Mouse (Mus musculus): Measurements from ENCODE around the gene Gon4l. TPM values are rescaled to one million over a fixed set of nuclear protein-coding genes. Genes with fewer than 3 reads are reported as not detected.

Gon4l gene
- total RNA-seq, 2 experiments from 2014 or later: 11.9 to 25.4 TPM

DNA sequence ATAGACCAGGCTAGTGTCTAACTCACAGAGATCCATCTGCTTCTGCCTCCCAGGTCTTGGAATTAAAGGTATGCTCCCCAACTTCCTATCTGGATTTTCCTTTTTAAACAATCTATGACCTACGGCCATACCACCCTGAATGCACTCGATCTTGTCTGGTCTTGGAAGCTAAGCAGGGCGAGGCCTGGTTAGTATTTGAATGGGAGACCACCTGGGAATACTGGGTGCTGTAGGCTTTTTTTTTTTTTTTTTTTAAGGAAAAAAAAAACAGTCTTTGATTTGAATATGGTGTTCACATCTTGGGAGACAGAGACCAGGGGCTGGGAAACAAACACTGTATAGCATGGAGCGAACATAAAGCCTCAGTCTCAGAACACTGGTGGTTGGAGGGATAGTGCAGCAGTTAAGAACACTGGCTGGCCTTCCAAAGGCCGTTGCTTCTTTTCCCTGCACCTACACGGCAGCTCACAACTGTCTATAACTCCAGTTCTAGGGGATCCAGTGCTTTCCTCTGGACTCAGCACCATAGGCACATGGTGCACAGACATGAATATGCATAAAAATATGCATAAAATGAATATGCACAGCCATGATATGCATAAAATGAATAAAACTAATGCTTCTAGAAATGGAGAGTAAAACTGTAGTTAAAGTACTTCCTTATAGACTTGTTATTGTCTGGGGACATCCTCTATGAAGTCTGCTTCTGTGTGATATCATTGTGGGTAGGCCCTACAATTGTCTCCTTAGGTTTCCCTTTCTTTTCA is 71.5 kb downstream of the Gon4l start:
- ATAC-seq (ENCODE audit: poor library complexity, severe bottlenecking): no peak

DNA sequence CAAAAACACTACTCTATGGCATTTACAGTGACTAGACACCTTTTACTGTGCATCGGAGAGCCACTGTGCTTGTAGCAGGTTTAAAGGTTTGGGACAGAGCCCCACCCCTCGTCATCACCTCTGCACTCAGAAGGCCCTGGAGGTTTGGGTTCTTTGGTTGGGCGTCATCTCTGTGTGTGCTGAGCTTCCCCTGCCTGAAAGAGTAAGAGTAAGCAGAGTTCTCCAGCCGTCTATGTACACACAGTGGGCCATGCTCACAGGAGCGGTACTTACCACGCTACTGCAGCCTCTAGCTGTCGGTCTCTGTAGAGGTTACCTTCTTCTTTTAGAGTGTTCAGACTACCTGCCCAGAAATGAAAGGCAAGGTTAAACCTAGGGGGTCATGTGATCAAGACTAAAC is 77.6 kb downstream of the Gon4l start:
- no peak for ATAC-seq (ENCODE audit: poor library complexity, severe bottlenecking)

DNA sequence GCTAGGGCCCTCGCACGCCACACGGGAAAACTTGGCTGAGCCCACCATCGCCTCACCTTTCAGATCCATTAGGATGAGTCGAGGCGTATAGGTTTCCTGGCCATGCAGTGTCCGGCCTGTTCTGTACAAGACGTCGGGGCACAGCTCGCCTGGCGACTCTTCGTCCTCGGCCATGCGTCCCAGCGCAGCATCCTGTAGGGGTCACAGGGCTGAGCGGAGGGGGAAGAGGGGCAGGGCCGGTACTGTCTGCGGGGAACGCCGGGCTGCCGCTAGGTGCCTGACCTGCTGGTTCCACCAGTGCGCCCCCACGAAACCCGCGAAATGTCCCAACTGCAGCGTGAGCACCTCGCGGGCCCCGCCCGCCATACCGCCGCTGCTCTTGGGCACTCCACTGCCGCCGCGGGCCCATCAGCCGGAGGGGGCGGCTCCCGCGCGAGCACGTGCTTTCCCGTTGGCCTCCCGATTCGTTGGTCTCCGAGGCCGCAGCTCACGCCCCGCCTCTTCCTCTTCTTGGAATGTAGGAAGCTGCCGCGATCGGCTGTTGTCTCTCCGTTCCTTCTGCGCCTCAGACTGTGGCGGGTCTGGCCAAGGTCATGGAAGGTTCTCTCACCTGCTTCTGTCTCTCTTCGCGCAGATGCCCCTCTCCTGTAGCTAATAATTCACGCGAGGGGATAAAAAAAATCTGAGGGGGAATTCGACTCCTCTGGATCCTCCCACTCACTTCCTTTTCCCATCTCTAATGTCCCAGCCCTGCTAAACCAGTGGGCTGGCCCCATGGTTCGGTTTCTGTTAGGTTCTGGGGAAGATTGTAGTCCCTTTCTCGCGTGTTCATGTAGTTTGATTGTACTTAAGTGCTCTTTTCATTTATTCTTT is 78.7 kb downstream of the Gon4l start, which contains the start of gene Msto1:
Gene Msto1, minus strand, starts transcription at position 489 of the 873 bp plus-strand sequence.
- peak; percentile 100 for ATAC-seq (ENCODE audit: poor library complexity, severe bottlenecking)

DNA sequence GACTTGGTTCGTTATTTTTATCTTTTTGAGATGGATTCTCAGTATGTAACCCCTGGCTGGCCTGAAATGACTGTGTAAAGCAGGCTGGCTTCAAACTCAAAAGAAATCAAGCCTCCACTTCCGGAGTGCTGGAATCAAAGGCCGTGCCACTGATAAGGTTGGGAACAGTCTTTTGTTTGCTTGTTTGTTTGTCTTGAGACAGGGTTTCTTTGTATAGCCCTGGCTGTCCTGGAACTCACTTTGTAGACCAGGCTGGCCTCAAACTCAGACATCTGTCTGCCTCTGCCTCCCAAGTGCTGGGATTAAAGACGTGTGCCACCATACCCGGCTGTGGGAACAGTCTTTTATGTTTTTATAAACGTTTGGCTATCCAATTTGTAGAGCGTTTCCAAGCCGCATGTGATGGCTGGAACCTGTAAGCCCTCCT is 79.4 kb downstream of the Gon4l start:
- ATAC-seq (ENCODE audit: poor library complexity, severe bottlenecking): 0 out of 2 replicates have a peak, but pooled peaks have one; percentile 5

DNA sequence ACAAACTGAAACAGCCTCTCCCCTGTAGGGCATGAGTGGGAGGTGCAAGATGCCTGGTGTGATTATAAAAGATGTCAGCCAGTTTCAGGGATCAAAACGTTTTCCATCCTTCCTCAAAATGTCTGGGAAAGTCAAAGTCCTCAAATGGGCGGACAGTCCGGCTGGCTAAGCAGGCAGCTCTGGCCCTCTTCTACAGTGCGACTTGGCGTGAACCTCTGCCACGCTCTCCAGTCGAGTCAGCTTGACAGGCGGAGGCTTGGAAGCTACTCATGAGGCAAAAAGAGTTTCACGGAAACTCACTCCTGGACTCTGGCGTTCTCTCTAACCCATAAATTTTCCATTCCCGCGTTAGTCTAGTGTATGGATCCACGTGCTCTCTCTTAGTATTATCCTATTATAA is 84.0 kb downstream of the Gon4l start:
- ATAC-seq (ENCODE audit: poor library complexity, severe bottlenecking): no peak

DNA sequence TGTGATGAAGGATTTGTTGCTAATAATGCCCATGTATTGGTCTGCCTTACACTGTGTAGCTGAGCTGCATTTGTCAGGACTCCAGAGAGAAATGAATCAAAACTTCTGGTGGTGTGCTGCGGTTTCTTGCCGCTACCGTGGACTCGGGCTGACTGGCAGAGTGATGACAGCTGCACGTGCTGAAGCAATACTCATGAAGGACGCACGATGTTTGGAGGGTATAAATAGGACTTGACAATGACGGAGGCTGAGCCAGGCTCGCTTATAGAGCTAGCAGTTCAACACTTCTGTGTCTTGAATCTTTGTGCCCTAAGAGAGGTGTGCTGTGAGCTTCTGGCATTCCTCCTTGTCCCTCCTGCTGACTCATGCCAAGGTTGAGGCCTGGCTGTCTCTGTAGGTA is 86.4 kb downstream of the Gon4l start:
- no peak for ATAC-seq (ENCODE audit: poor library complexity, severe bottlenecking)

DNA sequence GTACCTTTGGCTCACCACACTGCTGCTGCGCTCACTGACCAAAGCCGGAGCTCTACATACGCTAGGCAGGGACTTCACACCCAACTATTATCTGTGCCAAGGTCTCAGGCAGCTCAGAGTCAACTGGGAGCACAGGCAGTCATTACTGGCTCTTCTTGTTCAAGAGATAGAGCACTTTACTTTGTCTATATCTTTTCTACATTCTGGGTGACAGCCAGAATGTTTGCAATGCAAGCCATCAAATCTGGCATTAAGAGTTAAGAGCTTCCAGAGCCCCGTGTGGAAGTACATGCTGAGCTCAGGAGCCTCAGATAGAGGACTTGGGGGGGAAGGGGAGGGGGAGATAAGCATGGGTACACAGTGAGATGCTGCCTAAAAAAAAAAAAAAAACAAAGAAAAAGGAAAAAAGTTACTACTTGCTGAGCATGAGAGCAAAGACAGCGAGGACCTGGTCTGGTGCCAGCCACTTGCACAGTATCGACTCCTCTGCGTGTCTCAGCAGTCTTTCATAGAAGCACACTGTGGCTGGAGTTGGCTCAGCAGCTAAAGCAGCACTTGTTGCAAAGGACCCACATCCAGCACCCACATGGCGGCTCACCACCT is 89.1 kb downstream of the Gon4l start:
- ATAC-seq (ENCODE audit: poor library complexity, severe bottlenecking): no peak

DNA sequence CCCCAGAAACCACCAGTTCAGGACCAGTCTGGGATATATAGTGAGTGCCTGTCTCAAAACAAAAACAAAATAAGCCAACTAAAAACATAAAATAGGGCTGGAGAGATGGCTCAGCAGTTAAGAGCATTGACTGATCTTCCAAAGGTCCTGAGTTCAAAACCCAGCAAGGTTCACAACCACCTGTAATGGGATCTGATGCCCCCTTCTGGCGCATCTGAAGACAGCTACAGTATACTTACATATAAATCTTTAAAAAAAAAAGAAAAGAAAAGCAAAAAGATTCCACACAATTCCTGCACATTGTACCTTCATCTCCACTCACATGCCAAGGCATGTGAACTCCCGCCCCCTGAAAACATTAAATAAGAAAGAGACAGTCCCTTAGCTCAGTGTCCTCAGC is 90.6 kb downstream of the Gon4l start:
- ATAC-seq (ENCODE audit: poor library complexity, severe bottlenecking): no peak

DNA sequence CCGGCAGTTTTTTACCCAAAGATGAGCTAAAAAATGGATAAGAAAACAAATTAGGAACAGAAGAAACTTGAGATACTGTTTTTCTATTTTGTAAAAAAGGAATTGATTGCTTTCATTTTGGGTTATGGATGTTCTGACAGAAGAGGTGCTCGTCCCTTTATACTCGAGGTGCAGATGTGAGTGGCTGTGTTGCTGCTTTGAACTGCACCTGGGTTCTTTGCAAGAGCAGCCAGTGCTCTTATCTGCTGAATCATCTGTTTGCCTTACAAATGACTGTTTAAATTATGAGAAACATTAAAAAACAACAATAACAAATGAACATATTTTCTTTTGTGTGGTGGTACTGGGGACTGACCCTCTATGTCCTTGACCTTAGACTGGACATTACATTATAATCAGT is 94.5 kb downstream of the Gon4l start:
- ATAC-seq (ENCODE audit: poor library complexity, severe bottlenecking): no peak

DNA sequence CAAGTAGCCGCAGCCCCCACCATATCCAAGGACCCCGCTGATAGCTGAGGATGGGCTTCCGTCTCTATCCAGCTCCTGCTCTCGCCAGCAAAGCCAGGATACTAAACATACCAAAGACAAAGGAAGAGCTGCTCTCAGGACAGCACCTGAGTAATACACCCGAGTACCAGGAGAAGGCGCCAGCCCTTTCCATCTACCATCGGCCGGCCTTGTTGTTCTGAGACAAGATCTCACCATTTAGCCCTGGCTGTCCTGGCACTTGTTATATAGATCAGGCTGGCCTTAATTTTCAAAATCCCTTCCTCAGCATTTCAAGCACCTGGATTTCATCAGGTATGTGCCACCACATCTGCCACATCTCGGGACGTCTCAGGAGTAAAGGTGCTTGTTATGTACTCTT is 104.0 kb downstream of the Gon4l start:
- ATAC-seq (ENCODE audit: poor library complexity, severe bottlenecking): no peak

DNA sequence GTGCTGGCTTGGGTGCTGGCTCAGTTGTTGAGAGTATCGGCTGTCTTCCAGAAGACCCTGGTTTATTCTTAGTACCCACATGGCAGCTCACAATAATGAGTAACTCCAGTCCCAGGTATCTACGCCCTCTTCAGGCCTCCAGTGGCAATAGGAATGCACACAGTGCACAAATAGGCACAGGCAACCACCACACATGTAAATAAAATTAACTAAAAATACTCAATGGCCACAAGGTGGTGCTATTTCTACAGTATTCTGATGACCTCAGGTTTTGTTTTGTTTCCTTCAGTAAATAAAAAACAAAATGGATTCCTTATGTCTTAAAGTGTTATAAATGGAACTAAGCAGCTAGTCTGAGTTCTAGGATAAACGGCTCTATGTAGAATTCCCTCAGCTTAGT is 104.7 kb downstream of the Gon4l start:
- peak; percentile 64 for ATAC-seq (ENCODE audit: poor library complexity, severe bottlenecking)

DNA sequence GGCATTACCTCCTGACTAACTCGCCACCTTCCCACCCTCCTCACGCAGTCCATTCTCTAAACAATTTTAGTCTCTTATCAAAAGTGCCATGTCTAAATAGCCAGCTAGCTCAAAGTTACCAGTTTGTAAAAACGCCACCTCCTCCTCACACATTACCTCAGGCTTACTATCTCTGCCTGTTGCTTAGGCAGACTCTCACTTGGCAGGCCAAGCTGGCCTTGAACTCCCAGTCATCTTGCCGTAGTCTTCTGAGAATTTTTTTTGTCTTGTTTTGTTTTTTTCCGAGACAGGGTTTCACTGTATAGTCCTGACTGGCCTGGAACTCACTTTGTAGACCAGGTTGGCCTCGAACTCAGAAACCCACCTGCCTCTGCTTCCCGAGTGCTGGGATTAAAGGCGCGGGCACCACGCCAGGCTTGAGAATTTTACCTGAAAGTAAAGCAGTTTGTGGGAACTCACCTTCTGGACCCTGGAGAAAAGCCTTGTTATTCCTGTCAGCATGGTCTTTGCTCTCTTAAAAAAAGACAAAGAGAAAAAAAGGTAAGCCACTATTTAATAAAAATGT is 107.4 kb downstream of the Gon4l start:
- ATAC-seq (ENCODE audit: poor library complexity, severe bottlenecking): no peak

DNA sequence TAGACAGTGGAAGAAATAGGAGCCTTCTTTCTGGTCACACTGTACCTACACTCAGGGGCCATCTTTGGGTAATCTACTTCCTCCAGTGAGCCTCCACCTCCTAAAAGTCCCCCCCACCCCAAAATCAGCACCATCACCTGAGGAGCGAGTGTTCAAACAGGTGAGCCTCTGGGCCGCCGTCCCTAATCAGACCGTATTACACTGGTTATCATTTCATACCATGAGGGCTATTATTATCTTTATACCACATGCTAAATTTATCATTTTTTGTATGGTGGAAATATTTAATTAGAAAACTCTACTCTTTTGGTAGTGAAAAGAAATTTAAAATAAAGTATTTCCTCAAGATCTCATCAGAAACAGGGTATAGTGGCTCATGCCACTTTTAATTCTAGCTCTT is 109.1 kb downstream of the Gon4l start:
- no peak for ATAC-seq (ENCODE audit: poor library complexity, severe bottlenecking)

DNA sequence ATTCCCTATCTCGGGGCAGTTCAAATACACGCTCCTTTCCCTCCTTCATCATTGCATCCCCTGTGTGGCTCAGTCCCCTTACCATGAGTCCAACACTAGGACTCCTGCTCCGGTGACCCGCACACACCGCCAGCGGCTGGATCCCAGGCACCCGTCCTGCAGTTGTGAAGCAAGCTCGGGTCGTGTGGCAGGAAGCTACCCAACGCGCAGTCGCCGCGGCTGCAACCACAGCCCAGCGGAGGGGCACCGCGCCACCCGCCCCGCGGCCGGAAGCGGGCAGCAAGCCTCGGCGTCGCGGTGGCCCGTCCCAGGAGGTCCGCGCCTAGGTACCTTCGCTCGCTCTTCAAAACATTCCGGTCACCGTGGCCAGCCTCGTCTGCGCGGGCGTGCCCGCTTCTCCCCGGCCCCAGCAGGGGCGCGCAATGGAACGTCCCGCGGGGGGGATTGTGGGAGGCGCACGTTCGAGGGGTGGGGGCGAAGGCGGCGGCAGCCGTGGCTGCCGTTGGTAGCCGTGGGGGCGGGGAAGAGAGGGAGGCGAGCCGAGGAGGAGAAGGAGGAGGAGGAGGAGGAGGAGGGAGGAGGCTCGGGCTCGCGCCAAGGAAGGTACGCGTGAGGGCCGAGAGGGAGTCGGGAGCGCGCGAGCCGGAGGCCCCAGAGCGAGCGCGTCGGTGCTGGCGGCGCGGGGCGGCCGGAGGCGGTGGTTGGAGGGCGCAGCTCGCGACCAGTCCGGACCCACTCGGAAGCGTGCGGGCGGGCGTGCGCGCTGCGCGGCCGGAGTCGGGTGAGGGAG is 115.0 kb downstream of the Gon4l start:
- ATAC-seq (ENCODE audit: poor library complexity, severe bottlenecking): peak; percentile 71

DNA sequence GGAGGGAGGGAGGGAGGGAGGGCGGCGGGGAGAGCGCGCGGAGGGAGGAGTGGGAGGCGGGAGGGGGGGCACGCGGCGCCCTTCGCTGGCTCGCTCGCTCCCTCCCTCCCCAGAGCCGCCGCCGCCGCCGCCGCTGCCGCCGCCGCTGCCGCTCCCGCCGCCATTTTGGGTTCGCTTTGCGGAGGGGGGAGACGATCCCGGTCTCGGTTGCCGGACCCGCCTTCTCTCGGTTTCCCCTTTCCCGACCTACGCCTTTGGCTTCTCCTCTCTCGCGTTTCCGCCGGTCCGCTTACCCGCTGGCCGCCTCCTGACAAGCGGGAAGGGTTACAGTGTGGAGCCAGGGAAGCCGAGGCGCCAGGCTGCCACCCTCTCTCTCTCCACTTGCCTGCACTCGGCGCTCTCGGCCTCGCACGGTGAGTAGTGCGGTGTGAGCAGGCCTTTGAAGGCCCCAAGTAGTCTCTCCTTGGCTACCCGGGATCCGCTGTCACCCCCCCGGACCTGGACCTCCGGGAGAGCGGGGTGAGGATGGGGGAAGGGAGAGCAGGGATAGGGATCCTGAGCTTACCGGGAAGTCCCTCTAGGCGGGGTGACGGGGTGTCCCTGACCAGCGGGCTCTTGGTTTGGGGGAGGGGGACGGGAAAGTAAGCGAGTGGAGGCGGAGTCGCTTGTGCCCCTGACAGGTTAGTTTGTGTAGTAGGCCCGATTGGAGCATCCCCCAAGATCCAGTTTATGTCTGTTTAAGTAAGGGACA is 115.7 kb downstream of the Gon4l start, which contains the start of the genes Ash1l and Dap3:
Gene Ash1l, plus strand, starts transcription at position 47 of the 751 bp plus-strand sequence.
Gene Dap3, minus strand, starts transcription at position 606 of the 751 bp plus-strand sequence.
- ATAC-seq (ENCODE audit: poor library complexity, severe bottlenecking): peak; percentile 78

DNA sequence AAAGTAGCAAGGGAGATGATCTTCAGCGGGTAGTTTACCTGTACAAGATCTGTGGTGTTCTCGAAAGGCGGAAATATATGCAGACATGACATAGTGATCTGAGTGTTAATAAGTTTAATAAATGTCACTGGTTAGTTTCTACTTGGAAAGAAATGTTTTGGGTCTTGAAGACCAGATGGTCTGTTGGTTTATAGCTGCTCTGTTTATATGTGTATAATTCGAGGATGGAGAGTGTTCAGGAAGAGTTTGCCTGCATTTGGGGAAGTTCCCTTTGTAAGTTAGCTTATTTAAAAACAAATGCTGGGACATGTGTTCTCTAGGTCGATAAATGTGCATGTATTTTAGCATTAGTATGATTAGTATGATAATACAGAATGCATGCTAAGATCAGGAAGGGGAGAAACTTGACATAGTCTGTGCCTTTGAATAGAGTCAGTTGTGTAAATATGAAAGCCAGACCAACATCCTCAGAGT is 116.3 kb downstream of the Gon4l start:
- no peak for ATAC-seq (ENCODE audit: poor library complexity, severe bottlenecking)

DNA sequence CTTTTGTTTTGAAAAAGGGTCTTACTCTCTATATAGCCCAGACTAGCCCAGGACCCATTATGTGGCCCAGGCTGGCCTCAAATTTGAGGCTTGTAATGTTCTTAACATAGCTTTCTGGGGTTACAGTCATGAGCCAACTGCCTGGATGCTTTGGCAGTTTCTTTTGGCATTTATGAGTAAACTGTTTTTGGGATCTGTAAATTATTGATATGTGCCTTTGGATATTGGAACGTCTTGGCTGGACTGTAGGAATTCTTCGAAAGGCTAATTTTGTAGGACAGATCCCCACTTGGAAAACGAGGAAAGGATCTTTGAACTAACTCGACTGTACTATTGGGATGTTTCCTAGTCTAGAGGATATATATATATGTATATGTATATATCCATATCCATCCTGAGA is 118.2 kb downstream of the Gon4l start:
- no peak for ATAC-seq (ENCODE audit: poor library complexity, severe bottlenecking)

DNA sequence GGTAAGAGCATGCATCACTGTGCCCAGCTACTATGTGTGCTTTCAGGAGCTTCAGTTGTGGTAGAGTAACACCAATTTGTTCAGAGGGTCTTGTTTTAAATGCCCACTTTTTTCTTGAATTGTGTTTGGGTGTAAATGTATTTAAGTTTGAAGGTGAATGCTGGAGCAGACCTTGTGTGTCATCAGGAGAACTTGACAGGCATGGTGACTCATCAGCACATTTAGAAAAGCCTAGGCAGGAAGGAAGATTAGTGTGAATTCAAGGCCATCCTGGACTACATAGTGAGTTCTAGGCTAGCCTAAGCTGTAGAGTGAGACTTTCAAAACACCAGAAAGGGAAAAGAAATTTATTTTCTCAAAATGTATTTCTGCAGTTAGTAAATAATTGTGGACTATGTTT is 118.7 kb downstream of the Gon4l start:
- no peak for ATAC-seq (ENCODE audit: poor library complexity, severe bottlenecking)
